Mouse (Mus musculus) lung, embryonic 16.5 days (tissue): Measurements from ENCODE around the gene Prkar2b. TPM values are rescaled to one million over a fixed set of nuclear protein-coding genes. Genes with fewer than 3 reads are reported as not detected.

Experiments used
- ATAC-seq: fragments of 200-750 bp; cut with Nextera tagmentation; 2 replicates; pipeline ENCODE4 v1.8.0; 2017; ENCODE audit warnings: low read depth, mild to moderate bottlenecking, moderate library complexity
- H3K27ac ChIP-seq: fragments of 300-500 bp; sonication (generic); 2 replicates; pipeline ENCODE4 v1.5.1; 2014; ENCODE audit warnings: mild to moderate bottlenecking, control low read depth, low read length
- H3K27me3 ChIP-seq: fragments of 300-500 bp; sonication (generic); 2 replicates; pipeline ENCODE4 v1.6.1; 2014; ENCODE audit warnings: low read depth, low read length, mixed read lengths; ENCODE audit not compliant: control insufficient read depth, insufficient read depth
- H3K36me3 ChIP-seq: fragments of 300-500 bp; sonication (generic); 2 replicates; pipeline ENCODE4 v1.6.1; 2014; ENCODE audit warnings: low read length; ENCODE audit not compliant: control insufficient read depth, insufficient read depth
- H3K4me1 ChIP-seq: fragments of 300-500 bp; sonication (generic); replicated peaks from 2 replicates; pipeline ENCODE4 v1.6.1; 2014; ENCODE audit warnings: low read length, mixed read lengths; ENCODE audit not compliant: control insufficient read depth, insufficient read depth
- H3K4me2 ChIP-seq: fragments of 300-500 bp; sonication (generic); 2 replicates; pipeline ENCODE4 v1.6.1; 2014; ENCODE audit warnings: low read depth, low read length, control low read depth
- H3K4me3 ChIP-seq: fragments of 300-500 bp; sonication (generic); 2 replicates; pipeline ENCODE4 v1.5.1; 2014; ENCODE audit warnings: mild to moderate bottlenecking, low read length, control low read depth
- H3K9ac ChIP-seq: fragments of 300-500 bp; sonication (generic); 2 replicates; pipeline ENCODE4 v1.6.1; 2014; ENCODE audit warnings: low read length, control low read depth
- H3K9me3 ChIP-seq: fragments of 300-500 bp; sonication (generic); 2 replicates; pipeline ENCODE4 v1.6.1; 2016; ENCODE audit warnings: low read length; ENCODE audit not compliant: control insufficient read depth
- WGBS: fragments of 180-500 bp; shearing (Covaris S2); extraction: QIAGEN DNeasy Blood & Tissue Kit; methylation state at CpG from one replicate; pipeline ENCODE4 v1.1.7; 2014; 5-methylcytosine and 5-hydroxymethylcytosine counted together
- polyA plus RNA-seq: library from polyadenylated mRNA; unstranded; fragments of >200 nt; fragmentation: Nextera tagmentation; extraction: Ambion mirVana; gene quantifications from 2 replicates; pipeline ENCODE4 v1.2.1, GENCODE M21; 2015

The Prkar2b gene
- polyA plus RNA-seq, 1 experiment from 2014 or later: 18.3 TPM

GRCm38 (mm10) chr12:32054476-32055166 is 6.5 kb downstream of the Prkar2b start:
- no peak for ATAC-seq
- H3K9me3 ChIP-seq: no peaks in the 10 kb centered on the region
- H3K27ac ChIP-seq: no peak overlapping the region
- no peak overlapping the region for H3K4me2 ChIP-seq
- no peaks in the 10 kb centered on the region for H3K27me3 ChIP-seq
- H3K36me3 ChIP-seq: no peaks in the 10 kb centered on the region
- 56% methylated on average over 9 of the region's 9 CpGs for WGBS
- H3K9ac ChIP-seq: no peak overlapping the region
- no peak overlapping the region for H3K4me3 ChIP-seq
- peaks cover 8% of the 10 kb centered on the region for H3K4me1 ChIP-seq

GRCm38 (mm10) chr12:32053637-32054366 is 7.3 kb downstream of the Prkar2b start:
- Histone ChIP-seq H3K9ac (no peak overlapping the region), H3K27me3 (no peaks in the 10 kb centered on the region), H3K4me1 (peaks cover 6% of the 10 kb centered on the region), H3K27ac (no peak overlapping the region), H3K9me3 (no peaks in the 10 kb centered on the region), H3K36me3 (no peaks in the 10 kb centered on the region), H3K4me3 (no peak overlapping the region), H3K4me2 (no peak overlapping the region)
- 62% methylated on average over 11 of the region's 11 CpGs for WGBS
- ATAC-seq: no peak

- Histone ChIP-seq H3K4me1 (peaks cover 6% of the 10 kb centered on the region), H3K4me3 (no peak overlapping the region), H3K9me3 (no peaks in the 10 kb centered on the region), H3K27me3 (no peaks in the 10 kb centered on the region), H3K4me2 (no peak overlapping the region), H3K9ac (no peak overlapping the region), H3K27ac (no peak overlapping the region), H3K36me3 (no peaks in the 10 kb centered on the region)
- peak; percentile 69; the same call in 1 of the 2 replicates for ATAC-seq
- WGBS: 58% methylated on average over 4 of the region's 4 CpGs
Observed at GRCm38 (mm10) chr12:32052882-32053281, 8.2 kb downstream of the Prkar2b start.

- ATAC-seq: no peak
- Histone ChIP-seq H3K9ac (no peak overlapping the region), H3K9me3 (no peaks in the 10 kb centered on the region), H3K27ac (no peak overlapping the region), H3K4me2 (no peak overlapping the region), H3K4me1 (peaks cover 6% of the 10 kb centered on the region), H3K4me3 (no peak overlapping the region), H3K27me3 (no peaks in the 10 kb centered on the region), H3K36me3 (no peaks in the 10 kb centered on the region)
- 58% methylated on average over 5 of the region's 5 CpGs for WGBS
Observed at GRCm38 (mm10) chr12:32050165-32050564, 10.9 kb downstream of the Prkar2b start.

- H3K9ac ChIP-seq: no peak overlapping the region
- H3K4me1 ChIP-seq: no peaks in the 10 kb centered on the region; the same call in 1 of the 2 replicates
- H3K36me3 ChIP-seq: no peaks in the 10 kb centered on the region
- H3K4me2 ChIP-seq: no peak overlapping the region
- no peaks in the 10 kb centered on the region for H3K27me3 ChIP-seq
- H3K27ac ChIP-seq: no peak overlapping the region
- WGBS: 80% methylated on average over 17 of the region's 17 CpGs
- no peak for ATAC-seq
- no peaks in the 10 kb centered on the region for H3K9me3 ChIP-seq
- no peak overlapping the region for H3K4me3 ChIP-seq
Observed at GRCm38 (mm10) chr12:32045566-32046330, 15.3 kb downstream of the Prkar2b start.

GRCm38 (mm10) chr12:32044487-32045134 is 16.5 kb downstream of the Prkar2b start:
- Histone ChIP-seq H3K9ac (no peak overlapping the region), H3K27ac (peak overlapping the region; percentile 22; the same call in 1 of the 2 replicates), H3K27me3 (no peaks in the 10 kb centered on the region), H3K4me2 (no peak overlapping the region), H3K4me3 (no peak overlapping the region), H3K9me3 (no peaks in the 10 kb centered on the region), H3K36me3 (no peaks in the 10 kb centered on the region), H3K4me1 (no peaks in the 10 kb centered on the region; the same call in 1 of the 2 replicates)
- ATAC-seq: peak; percentile 70
- WGBS: 52% methylated on average over 5 of the region's 5 CpGs

- H3K27me3 ChIP-seq: no peaks in the 10 kb centered on the region
- H3K4me2 ChIP-seq: no peak overlapping the region
- H3K9ac ChIP-seq: no peak overlapping the region
- no peaks in the 10 kb centered on the region for H3K36me3 ChIP-seq
- no peaks in the 10 kb centered on the region for H3K4me1 ChIP-seq
- H3K9me3 ChIP-seq: no peaks in the 10 kb centered on the region
- no peak for ATAC-seq
- no peak overlapping the region for H3K4me3 ChIP-seq
- WGBS: 59% methylated on average over 6 of the region's 6 CpGs
- no peak overlapping the region for H3K27ac ChIP-seq
Observed at GRCm38 (mm10) chr12:32033536-32033935, 27.6 kb downstream of the Prkar2b start.

- H3K4me1 ChIP-seq: no peaks in the 10 kb centered on the region
- no peaks in the 10 kb centered on the region for H3K27me3 ChIP-seq
- H3K27ac ChIP-seq: no peak overlapping the region
- no peak overlapping the region for H3K4me2 ChIP-seq
- WGBS: 89% methylated on average over 7 of the region's 7 CpGs
- H3K4me3 ChIP-seq: no peak overlapping the region
- no peak overlapping the region for H3K9ac ChIP-seq
- no peak for ATAC-seq
- H3K9me3 ChIP-seq: no peaks in the 10 kb centered on the region
- no peaks in the 10 kb centered on the region for H3K36me3 ChIP-seq
Observed at GRCm38 (mm10) chr12:32032917-32033316, 28.2 kb downstream of the Prkar2b start.
